Mouse (Mus musculus): ENCODE data around the gene Atg9a.

Gene Atg9a

GRCm38 (mm10) chr1:75168472-75169464 is 23.2 kb downstream of the Atg9a start, which contains the start of gene Zfand2b:
Zfand2b (plus strand) TSS chr1:75168646.
- DNase-seq (ENCODE audit: low read depth, low spot score), result peak; percentile 92

GRCm38 (mm10) chr1:75168093-75168471 is 23.9 kb downstream of the Atg9a start:
- DNase-seq (ENCODE audit: low read depth, low spot score), result no peak

- no peak for DNase-seq (ENCODE audit: low read depth, low spot score)
Measured at GRCm38 (mm10) chr1:75160256-75160617, 31.8 kb downstream of the Atg9a start.

- DNase-seq (ENCODE audit: low read depth, low spot score), result no peak
Measured at GRCm38 (mm10) chr1:75159540-75160255, 32.3 kb downstream of the Atg9a start.

GRCm38 (mm10) chr1:75158990-75159389 is 33.0 kb downstream of the Atg9a start:
- DNase-seq (ENCODE audit: low read depth, low spot score), result no peak

GRCm38 (mm10) chr1:75155837-75156236 is 36.2 kb downstream of the Atg9a start:
- no peak for DNase-seq (ENCODE audit: low read depth, low spot score)

GRCm38 (mm10) chr1:75148727-75149126 is 43.3 kb downstream of the Atg9a start:
- no peak for DNase-seq (ENCODE audit: low read depth, low spot score)

GRCm38 (mm10) chr1:75147411-75148135 is 44.4 kb downstream of the Atg9a start:
- no peak for DNase-seq (ENCODE audit: low read depth, low spot score)

- no peak for DNase-seq (ENCODE audit: low read depth, low spot score)
Measured at GRCm38 (mm10) chr1:75145589-75145988, 46.4 kb downstream of the Atg9a start.

- DNase-seq (ENCODE audit: low read depth, low spot score), result peak; percentile 94
Measured at GRCm38 (mm10) chr1:75142301-75143261, 49.4 kb downstream of the Atg9a start, which contains the start of the genes Cnppd1 and Retreg2. Cnppd1 (minus strand) TSS chr1:75142711. Retreg2 (plus strand) TSS chr1:75142778.

- peak; percentile 64 for DNase-seq (ENCODE audit: low read depth, low spot score)
Measured at GRCm38 (mm10) chr1:75141486-75142190, 50.4 kb downstream of the Atg9a start.

- DNase-seq (ENCODE audit: low read depth, low spot score), result no peak
Measured at GRCm38 (mm10) chr1:75140601-75141190, 51.3 kb downstream of the Atg9a start.

GRCm38 (mm10) chr1:75138448-75138847 is 53.5 kb downstream of the Atg9a start:
- no peak for DNase-seq (ENCODE audit: low read depth, low spot score)

- peak; percentile 57 for DNase-seq (ENCODE audit: low read depth, low spot score)
Measured at GRCm38 (mm10) chr1:75136730-75137129, 55.3 kb downstream of the Atg9a start.

GRCm38 (mm10) chr1:75136293-75136692 is 55.7 kb downstream of the Atg9a start:
- DNase-seq (ENCODE audit: low read depth, low spot score), result no peak

GRCm38 (mm10) chr1:75133421-75134207 is 58.4 kb downstream of the Atg9a start, which contains the start of gene Slc23a3:
Slc23a3 (minus strand) TSS chr1:75133890.
- DNase-seq (ENCODE audit: low read depth, low spot score), result no peak
